Mouse (Mus musculus): Measurements from ENCODE around the gene Med25. TPM values are rescaled to one million over a fixed set of nuclear protein-coding genes. Genes with fewer than 3 reads are reported as not detected.

The Med25 gene
- polyA plus RNA-seq, 3 experiments from 2014 or later = 7.1 to 14.1 (median 11.1) TPM

DNA sequence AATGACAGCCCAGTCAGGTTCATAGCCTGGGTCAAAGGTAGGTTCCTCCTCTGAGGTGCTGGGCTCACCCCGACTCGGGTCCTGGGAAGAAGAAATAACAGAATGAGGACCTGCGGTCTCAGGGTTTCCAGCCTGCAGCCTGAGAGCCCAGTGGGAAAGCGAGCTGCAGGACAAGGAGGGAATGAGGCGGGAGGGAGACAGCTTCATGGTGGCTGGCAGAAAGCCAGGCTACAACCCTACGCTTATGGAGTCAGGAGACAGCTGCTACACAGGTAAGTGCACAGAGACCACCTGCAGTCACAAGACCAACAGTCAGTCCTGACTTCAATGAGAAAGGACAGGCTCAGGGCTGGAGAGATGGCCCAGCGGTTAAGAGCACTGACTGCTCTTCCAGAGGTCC lies 45.7 kb downstream of the Med25 start:
- ATAC-seq = no peak

DNA sequence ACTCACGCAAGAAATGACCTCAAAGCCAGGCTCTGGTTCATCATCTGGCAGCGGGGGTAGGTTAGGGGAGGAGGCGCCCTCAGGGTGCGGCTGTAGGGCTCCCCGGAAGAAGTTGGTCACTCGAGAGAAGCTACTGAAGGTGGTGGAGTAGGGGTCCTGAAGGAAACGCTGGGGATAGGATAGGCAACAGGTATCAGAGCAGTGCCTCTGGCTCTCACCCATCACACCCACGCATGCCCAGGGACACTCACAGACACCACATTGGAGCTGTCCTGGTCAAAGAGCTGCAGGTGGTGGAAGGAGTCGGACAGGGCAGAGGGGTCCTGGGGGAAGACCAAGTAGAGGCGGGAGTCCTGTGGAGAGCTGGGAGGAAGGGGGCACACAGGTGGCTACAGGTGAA lies 47.5 kb downstream of the Med25 start:
- ATAC-seq = no peak

DNA sequence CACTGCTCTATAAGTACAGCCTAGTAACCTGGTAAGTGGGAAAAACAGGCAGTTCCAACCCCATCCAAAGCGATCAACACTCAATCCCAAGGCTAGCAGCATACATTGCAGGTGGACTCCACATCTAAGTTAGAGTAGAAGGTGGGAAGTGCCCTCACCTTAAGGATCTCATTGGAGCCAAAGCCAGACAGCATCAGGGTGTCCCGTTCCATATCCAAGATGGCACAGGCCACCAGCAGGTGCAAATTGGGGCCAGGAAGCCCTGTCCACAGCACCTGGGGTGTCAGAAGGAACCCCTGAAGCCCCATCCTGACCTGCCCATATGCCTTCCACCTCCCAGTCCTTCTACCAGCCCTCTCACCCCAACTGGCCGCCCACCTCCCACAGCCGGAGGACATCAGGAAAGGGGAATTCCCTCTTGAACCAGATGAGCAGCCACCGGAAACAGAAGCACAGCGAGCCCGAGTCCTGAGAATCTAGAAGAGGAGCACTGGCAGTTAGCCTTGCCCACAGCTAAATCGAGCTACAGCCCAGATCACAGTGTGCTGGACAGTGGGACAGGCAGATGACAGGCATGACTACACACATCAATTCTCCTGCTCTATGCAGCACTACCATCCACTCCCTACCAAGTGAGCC lies 50.6 kb downstream of the Med25 start:
- ATAC-seq = no peak

DNA sequence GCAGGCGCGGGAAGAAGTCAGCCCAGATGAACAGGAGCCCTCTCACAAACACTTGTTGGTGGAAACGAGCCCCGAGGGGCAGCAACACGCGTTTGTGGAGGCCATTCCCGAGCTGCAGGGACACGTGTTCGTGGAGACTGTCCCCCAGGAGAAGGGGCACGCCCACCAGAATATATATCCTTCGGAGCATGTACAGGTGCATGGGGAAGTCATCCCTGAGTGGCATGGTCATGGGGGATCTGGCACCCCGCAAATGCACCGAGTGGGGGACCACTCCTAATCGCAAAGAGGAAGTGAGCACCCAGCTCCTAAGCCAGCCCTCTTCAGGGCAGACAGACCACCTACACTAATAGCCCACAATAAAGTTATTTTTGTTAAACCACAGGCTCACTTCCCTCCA lies 52.1 kb downstream of the Med25 start:
- ATAC-seq = no peak

DNA sequence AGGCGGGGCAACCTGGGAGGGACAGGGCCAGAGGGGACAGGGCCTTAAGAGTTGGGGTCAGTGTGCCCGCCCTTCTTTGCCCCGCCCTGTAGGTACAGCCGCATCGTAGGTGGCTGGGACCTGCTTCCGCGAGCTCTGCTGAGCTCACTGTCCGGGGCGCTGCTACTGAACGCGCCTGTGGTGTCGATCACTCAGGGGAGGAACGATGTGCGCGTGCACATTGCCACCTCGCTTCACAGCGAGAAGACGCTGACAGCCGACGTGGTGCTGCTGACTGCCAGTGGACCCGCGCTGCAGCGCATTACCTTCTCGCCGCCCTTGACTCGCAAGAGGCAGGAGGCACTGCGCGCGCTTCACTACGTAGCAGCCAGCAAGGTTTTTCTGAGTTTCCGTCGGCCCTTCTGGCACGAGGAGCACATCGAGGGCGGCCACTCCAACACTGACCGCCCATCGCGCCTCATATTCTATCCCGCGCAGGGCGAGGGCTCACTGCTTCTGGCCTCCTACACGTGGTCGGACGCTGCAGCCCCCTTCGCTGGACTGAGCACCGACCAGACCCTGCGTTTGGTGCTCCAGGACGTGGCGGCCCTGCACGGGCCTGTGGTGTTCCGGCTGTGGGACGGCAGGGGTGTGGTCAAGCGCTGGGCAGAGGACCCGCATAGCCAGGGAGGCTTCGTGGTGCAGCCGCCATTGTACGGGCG lies 52.9 kb downstream of the Med25 start:
- peak; percentile 73 for ATAC-seq

DNA sequence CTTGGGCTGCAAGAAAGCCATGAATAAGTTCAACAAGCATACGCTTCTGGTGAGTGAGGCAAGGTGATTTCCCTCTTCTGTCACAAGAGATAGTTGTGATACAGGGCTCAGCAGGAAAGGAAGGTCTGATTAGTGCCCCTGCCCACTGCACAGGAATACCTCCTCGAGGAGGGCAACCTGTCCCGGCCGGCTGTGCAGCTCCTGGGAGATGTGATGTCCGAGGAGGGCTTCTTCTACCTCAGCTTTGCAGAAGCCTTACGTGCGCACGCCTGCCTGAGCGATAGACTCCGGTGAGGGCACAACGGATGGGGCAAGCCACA lies 53.4 kb downstream of the Med25 start:
- peak; percentile 35 for ATAC-seq

DNA sequence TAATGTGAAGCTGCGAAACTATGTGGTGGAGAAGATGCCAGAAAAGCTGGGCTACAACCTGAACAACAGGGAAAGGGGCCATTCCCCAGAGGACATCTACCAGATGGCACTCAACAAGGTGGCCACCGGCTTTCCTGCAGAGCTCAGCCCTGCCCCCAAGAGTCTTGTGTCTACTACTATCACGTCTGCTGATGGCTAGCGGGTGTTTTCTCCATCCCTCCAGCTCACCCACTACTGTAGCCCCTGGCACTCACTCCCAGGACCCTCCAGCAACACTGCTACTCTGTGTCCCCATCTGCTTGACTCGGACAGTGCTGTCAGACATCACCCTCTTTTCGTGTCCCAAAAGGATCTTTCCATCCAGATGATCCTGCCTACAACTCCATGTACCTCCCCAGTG lies 54.4 kb downstream of the Med25 start:
- no peak for ATAC-seq

DNA sequence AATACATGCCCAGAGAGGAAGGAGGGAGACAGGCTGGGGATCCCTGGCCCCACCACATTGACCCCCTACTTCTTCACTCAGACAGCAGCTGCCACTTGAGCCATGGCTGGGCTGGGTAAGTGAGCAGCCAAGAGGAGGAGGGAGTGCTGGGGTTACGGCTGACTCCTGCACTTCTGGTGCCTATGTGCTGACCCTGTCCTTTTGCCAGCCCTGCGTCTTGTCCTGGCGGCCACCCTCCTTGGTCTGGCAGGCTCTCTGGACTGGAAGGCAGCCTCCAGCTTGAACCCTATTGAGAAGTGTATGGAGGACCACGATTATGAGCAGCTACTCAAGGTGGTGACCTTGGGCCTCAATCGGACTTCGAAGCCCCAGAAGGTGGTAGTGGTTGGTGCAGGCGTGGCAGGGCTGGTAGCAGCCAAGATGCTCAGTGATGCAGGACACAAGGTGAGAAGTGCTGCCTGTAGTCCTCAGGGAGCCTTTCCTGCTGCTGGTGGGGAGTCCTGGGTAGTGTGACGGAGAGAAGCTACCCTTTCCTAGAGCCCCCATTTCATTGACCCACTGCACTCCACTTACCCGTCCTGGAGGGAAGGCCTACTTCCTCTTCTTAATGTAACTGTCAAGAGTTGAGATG lies 56.0 kb downstream of the Med25 start:
- no peak for ATAC-seq

DNA sequence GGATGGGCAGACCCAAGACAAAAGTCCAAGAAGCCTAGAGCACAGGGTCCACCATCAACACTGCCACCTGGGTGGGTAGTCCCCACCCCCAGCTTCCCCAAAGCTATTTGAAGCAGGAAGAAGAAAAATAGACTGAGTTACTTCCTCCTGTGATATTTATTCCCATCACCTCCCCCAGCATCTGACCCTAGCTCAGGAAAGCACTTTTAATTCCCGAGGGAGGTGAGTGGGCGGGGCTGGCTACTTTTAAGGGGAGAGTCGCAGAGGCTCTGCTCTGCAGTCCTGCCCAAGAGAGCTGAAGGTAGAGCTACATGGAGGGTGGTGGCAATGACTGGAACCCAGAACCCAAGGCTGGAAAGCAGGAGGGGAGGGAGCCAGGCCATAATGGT lies 56.5 kb downstream of the Med25 start:
- no peak for ATAC-seq

DNA sequence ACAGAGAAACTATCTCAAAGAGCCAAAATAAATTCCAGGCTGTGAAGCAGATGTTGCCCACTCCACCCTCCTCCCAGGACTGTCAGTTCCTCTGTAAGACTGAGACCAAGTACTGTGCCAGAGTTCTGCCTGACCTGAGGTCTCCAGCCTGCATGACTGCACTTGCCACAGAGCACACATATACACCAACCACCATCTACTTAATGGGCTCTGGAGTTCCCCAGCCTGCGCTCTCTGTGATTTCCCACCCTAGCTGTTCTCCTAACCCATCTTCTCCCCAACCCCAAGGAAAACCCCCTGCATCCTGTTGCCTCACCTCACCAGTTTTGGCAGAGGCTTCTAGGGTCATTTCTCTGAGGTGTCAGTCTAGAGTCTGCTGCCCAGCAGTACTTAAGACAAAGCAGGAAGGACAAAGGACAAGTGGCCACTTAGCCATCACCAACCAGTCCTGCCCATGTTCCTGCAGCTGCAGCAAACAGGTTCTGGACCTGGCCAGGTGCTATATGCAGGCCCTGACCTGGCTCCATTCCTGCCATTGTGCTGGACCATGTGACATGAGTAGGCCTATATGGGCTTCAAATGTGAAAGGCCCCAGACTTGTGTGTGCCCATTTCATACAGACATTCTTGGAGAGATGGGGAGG lies 57.0 kb downstream of the Med25 start:
- no peak for ATAC-seq

DNA sequence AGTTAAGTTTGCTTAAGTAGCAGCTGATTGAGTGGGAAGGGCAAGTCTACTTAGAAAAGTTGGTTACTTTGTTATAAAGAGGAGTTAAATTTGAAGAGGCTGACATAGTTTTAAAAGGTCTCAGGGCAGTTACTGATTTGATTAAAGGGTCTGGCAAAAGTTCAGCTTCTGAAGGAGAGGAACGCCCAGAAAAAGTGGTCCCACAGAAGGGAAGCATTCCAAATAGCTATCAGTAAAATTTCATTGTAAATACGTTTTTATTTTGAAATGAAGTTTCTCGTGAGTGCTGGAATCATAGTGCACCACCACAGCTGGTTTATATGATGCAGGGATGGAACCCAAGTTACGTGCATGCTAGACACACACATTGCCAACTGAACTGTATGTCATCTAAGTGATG lies 59.7 kb downstream of the Med25 start:
- ATAC-seq = no peak

DNA sequence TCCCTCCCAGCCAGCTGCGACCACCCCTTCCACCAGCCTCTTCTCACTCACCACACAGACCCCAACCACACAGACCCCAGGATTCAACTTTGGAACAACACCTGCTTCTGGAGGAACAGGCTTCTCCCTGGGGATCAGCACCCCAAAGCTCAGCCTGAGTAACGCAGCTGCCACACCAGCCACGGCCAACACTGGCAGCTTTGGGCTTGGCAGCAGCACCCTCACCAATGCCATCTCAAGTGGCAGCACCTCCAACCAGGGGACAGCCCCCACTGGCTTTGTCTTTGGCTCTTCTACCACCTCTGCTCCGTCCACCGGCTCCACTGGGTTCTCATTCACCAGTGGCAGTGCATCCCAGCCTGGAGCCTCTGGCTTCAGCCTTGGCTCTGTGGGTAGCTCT lies 63.8 kb downstream of the Med25 start:
- ATAC-seq = no peak

DNA sequence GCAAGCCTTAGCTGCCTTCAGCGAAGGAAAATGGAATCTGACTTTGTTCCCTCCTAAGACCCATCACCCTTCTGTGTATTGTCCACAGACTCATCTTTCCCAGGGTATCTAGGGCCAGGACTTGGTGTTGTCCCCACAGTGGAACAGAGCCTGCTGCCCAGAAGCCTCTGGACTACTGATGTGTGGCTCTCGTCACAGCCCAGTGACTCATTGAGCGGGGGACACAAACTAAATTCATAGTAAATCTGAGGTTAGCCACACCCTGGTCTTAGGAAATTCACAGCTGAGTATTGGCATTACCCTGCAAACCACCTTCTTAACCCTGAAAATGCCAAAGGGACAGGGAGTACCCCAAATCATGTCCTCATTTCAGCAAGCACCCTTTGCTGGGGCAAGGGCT lies 65.7 kb downstream of the Med25 start:
- no peak for ATAC-seq

Other genes with a start within 250 kb of the Med25 start
- not detected for gene Myh14, start 221.9 kb downstream of the Med25 start, polyA plus RNA-seq (2017; shearing (Covaris generic))
- gene Izumo2, start 184.0 kb downstream of the Med25 start, polyA plus RNA-seq (2017; shearing (Covaris generic)) = not detected
- 10 to 100 TPM; 66.6 to 71.2 (median 69.7) TPM for gene Vrk3, start 144.3 kb downstream of the Med25 start, polyA plus RNA-seq (2017; shearing (Covaris generic))
- gene Zfp473, start 141.7 kb downstream of the Med25 start, polyA plus RNA-seq (2017; shearing (Covaris generic)) = 1 to 10 TPM in 1 of 3 experiments, under 1 TPM in 2; 0.16 to 2.1 (median 0.93) TPM
- gene Nup62, start 76.6 kb downstream of the Med25 start, polyA plus RNA-seq (2017; shearing (Covaris generic)) = 10 to 100 TPM; 30.8 to 60.2 (median 32.2) TPM
- 1 to 10 TPM; 1.9 to 4.2 (median 2.1) TPM for gene Il4i1, start 76.3 kb downstream of the Med25 start, polyA plus RNA-seq (2017; shearing (Covaris generic))
- under 1 TPM in 1 of 3 experiments, not detected in 2; 0.41 TPM for gene Atf5, start 76.1 kb downstream of the Med25 start, polyA plus RNA-seq (2017; shearing (Covaris generic))
- gene Akt1s1, start 43.7 kb downstream of the Med25 start, polyA plus RNA-seq (2017; shearing (Covaris generic)) = 1 to 10 TPM; 1.1 to 4.5 (median 3.7) TPM
- 10 to 100 TPM; 43.9 to 66.0 (median 60.6) TPM for gene Tbc1d17, start 43.6 kb downstream of the Med25 start, polyA plus RNA-seq (2017; shearing (Covaris generic))
- 10 to 100 TPM; 43.2 to 49.7 (median 46.8) TPM for gene Pnkp, start 35.6 kb downstream of the Med25 start, polyA plus RNA-seq (2017; shearing (Covaris generic))
- gene Ptov1, start 22.9 kb downstream of the Med25 start, polyA plus RNA-seq (2017; shearing (Covaris generic)) = 1 to 10 TPM; 1.9 to 5.6 (median 3.2) TPM
- gene Fuz, start 3.4 kb upstream of the Med25 start, polyA plus RNA-seq (2017; shearing (Covaris generic)) = 10 to 100 TPM in 2 of 3 experiments, 1 to 10 TPM in 1; 8.0 to 15.3 (median 11.0) TPM
- 10 to 100 TPM in 1 of 3 experiments, 1 to 10 TPM in 2; 6.1 to 12.1 (median 7.1) TPM for gene Ap2a1, start 36.8 kb upstream of the Med25 start, polyA plus RNA-seq (2017; shearing (Covaris generic))
- not detected for gene Tsks, start 50.5 kb upstream of the Med25 start, polyA plus RNA-seq (2017; shearing (Covaris generic))
- gene Cpt1c, start 82.1 kb upstream of the Med25 start, polyA plus RNA-seq (2017; shearing (Covaris generic)) = 1 to 10 TPM in 2 of 3 experiments, under 1 TPM in 1; 0.23 to 1.9 (median 1.5) TPM
- gene Prmt1, start 93.9 kb upstream of the Med25 start, polyA plus RNA-seq (2017; shearing (Covaris generic)) = 10 to 100 TPM; 37.3 to 84.6 (median 70.6) TPM
- gene Irf3, start 104.9 kb upstream of the Med25 start, polyA plus RNA-seq (2017; shearing (Covaris generic)) = 100 to 1,000 TPM in 2 of 3 experiments, 10 to 100 TPM in 1; 83.6 to 119 (median 115) TPM
- 10 to 100 TPM; 21.0 to 29.3 (median 26.6) TPM for gene Bcl2l12, start 106.0 kb upstream of the Med25 start, polyA plus RNA-seq (2017; shearing (Covaris generic))
- 1 to 10 TPM; 7.4 to 8.9 (median 8.7) TPM for gene Scaf1, start 123.7 kb upstream of the Med25 start, polyA plus RNA-seq (2017; shearing (Covaris generic))
- 1 to 10 TPM; 3.2 to 6.5 (median 5.1) TPM for gene Rras, start 125.2 kb upstream of the Med25 start, polyA plus RNA-seq (2017; shearing (Covaris generic))
- gene Prr12, start 160.2 kb upstream of the Med25 start, polyA plus RNA-seq (2017; shearing (Covaris generic)) = 10 to 100 TPM in 1 of 3 experiments, 1 to 10 TPM in 2; 5.0 to 12.9 (median 9.8) TPM
- 100 to 1,000 TPM; 129 to 164 (median 158) TPM for gene Nosip, start 169.7 kb upstream of the Med25 start, polyA plus RNA-seq (2017; shearing (Covaris generic))
- gene Prrg2, start 170.0 kb upstream of the Med25 start, polyA plus RNA-seq (2017; shearing (Covaris generic)) = 1 to 10 TPM; 2.0 to 2.3 (median 2.1) TPM
- gene Rcn3, start 199.5 kb upstream of the Med25 start, polyA plus RNA-seq (2017; shearing (Covaris generic)) = 1 to 10 TPM; 1.7 to 6.5 (median 5.7) TPM
- 1 to 10 TPM in 2 of 3 experiments, under 1 TPM in 1; 0.81 to 3.0 (median 1.8) TPM for gene Fcgrt, start 211.1 kb upstream of the Med25 start, polyA plus RNA-seq (2017; shearing (Covaris generic))
- gene Rps11, start 231.7 kb upstream of the Med25 start, polyA plus RNA-seq (2017; shearing (Covaris generic)) = 1,000 to 10,000 TPM; 3,557 to 4,924 (median 4,468) TPM
- 1,000 to 10,000 TPM; 6,216 to 8,178 (median 7,568) TPM for gene Rpl13a, start 236.0 kb upstream of the Med25 start, polyA plus RNA-seq (2017; shearing (Covaris generic))
- 1 to 10 TPM; 1.4 to 2.4 (median 1.6) TPM for gene Gm45713, start 243.5 kb upstream of the Med25 start, polyA plus RNA-seq (2017; shearing (Covaris generic))
- gene Flt3l, start 243.7 kb upstream of the Med25 start, polyA plus RNA-seq (2017; shearing (Covaris generic)) = 100 to 1,000 TPM in 1 of 3 experiments, 10 to 100 TPM in 2; 70.2 to 108 (median 97.6) TPM